Comparison of ENCODE assay signal across 22 mouse cellular contexts in the genomic region with DNA sequence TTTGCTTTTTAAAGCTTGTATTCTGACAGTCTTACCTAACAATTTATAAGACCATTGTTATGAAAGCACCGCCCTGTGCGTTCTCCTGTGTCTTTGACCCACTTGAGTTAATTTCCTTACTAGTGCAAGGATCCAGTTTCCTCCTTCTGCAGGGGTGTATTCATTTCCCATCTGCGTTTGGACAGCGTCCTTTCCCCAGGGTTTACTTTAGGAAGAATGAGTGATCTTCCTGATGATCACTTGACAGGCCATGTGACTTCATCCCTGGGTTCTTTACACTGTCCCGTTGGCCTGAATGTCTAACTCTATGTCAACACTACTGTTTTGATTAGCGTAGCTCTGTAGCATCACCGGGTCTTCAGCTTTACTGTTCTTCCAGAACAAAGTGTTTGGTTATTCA.
"Had no signal": no experiment of that assay in that cellular context is flagged by ENCODE, and none has a peak within 500 bp of the region (broad histone marks: within the 10 kb centered on the region; RNA-seq: fewer than 3 reads in every experiment).

No protein-coding gene starts in this region.

- ATAC-seq: liver, postnatal 0 days; lung, postnatal 0 days; midbrain, embryonic 13.5 days; midbrain, embryonic 15.5 days had no signal

- H3K27ac ChIP-seq: lung, embryonic 15.5 days; macrophage; midbrain, embryonic 10.5 days; midbrain, embryonic 13.5 days; midbrain, embryonic 15.5 days; neural tube, embryonic 13.5 days; neural tube, embryonic 15.5 days had no signal

- H3K9me3 ChIP-seq: lung, embryonic 15.5 days; megakaryocyte, embryonic 14.5 days; midbrain, embryonic 13.5 days; midbrain, embryonic 15.5 days; neural tube, embryonic 13.5 days; neural tube, embryonic 15.5 days had no signal

- H3K27me3 ChIP-seq: lung, embryonic 15.5 days; midbrain, embryonic 13.5 days; midbrain, embryonic 15.5 days; neural tube, embryonic 13.5 days; neural tube, embryonic 15.5 days had no signal

- H3K36me3 ChIP-seq: lung, embryonic 15.5 days; midbrain, embryonic 10.5 days; midbrain, embryonic 13.5 days; midbrain, embryonic 15.5 days; neural tube, embryonic 15.5 days had no signal

- H3K9ac ChIP-seq: liver, postnatal 0 days; lung, embryonic 15.5 days; midbrain, embryonic 13.5 days; midbrain, embryonic 15.5 days; neural tube, embryonic 13.5 days; neural tube, embryonic 15.5 days had no signal

- H3K4me3 ChIP-seq: lung, embryonic 15.5 days; megakaryocyte, embryonic 14.5 days; midbrain, embryonic 10.5 days; midbrain, embryonic 13.5 days; midbrain, embryonic 15.5 days; myocyte; neural tube, embryonic 13.5 days; neural tube, embryonic 15.5 days had no signal

- H3K4me1 ChIP-seq: lung, embryonic 15.5 days; megakaryocyte, embryonic 14.5 days; midbrain, embryonic 13.5 days; midbrain, embryonic 15.5 days; neural tube, embryonic 13.5 days; neural tube, embryonic 15.5 days had no signal

- H3K4me2 ChIP-seq: lung, embryonic 15.5 days; midbrain, embryonic 13.5 days; midbrain, embryonic 15.5 days; neural tube, embryonic 13.5 days; neural tube, embryonic 15.5 days had no signal

- DNase-seq: liver, postnatal 0 days; lung, adult 2 months; lung, postnatal 14 days; lung, postnatal 36 days; retina, postnatal 1 day; right cerebral cortex, adult 18-20 months; right cerebral cortex, postnatal 25 days; right cerebral cortex, postnatal 4 days; spleen, adult 18-20 months; thymus, adult 18-20 months; thymus, postnatal 14 days; thymus, postnatal 36 days had no signal
